Mouse (Mus musculus) forebrain, embryonic 15.5 days (tissue): ENCODE measurements at regions not wholly inside any gene's neighbourhood (a gene's known extent, or its start where the extent isn't known, plus 50 kb on each side); places are given as distances from the start of the nearest gene placed in this dataset.

Source experiments
- ATAC-seq: fragments of 200-750 bp; cut with Nextera tagmentation; replicated peaks from 2 replicates; pipeline ENCODE4 v1.8.0; 2017; ENCODE audit warnings: mild to moderate bottlenecking, moderate TSS enrichment, moderate library complexity
- H3K27ac ChIP-seq: fragments of 300-500 bp; sonication (generic); replicated peaks from 2 replicates; pipeline ENCODE4 v1.5.1; 2015; ENCODE audit warnings: mild to moderate bottlenecking, inconsistent platforms
- H3K27me3 ChIP-seq: fragments of 300-500 bp; sonication (generic); 2 replicates; pipeline ENCODE4 v1.6.1; 2015; ENCODE audit warnings: inconsistent platforms
- H3K36me3 ChIP-seq: fragments of 300-500 bp; sonication (generic); 2 replicates; pipeline ENCODE4 v1.6.1; 2015; ENCODE audit warnings: mild to moderate bottlenecking, inconsistent platforms
- H3K4me1 ChIP-seq: fragments of 300-500 bp; sonication (generic); 2 replicates; pipeline ENCODE4 v1.6.1; 2015; ENCODE audit warnings: inconsistent platforms
- H3K4me2 ChIP-seq: fragments of 300-500 bp; sonication (generic); replicated peaks from 2 replicates; pipeline ENCODE4 v1.6.1; 2015; ENCODE audit warnings: mild to moderate bottlenecking, inconsistent platforms
- H3K4me3 ChIP-seq: fragments of 300-500 bp; sonication (generic); 2 replicates; pipeline ENCODE4 v1.5.1; 2015; ENCODE audit warnings: mild to moderate bottlenecking, inconsistent platforms
- H3K9ac ChIP-seq: fragments of 300-500 bp; sonication (generic); replicated peaks from 2 replicates; pipeline ENCODE4 v1.6.1; 2015; ENCODE audit warnings: mild to moderate bottlenecking, inconsistent platforms
- H3K9me3 ChIP-seq: fragments of 300-500 bp; sonication (generic); 2 replicates; pipeline ENCODE4 v1.6.1; 2016; ENCODE audit warnings: inconsistent platforms
- WGBS: fragments of 180-500 bp; shearing (Covaris S2); methylation state at CpG from one replicate; pipeline ENCODE4 v1.1.7; 2015; ENCODE audit warnings: mixed read lengths; 5-methylcytosine and 5-hydroxymethylcytosine counted together

GRCm38 (mm10) chr2:116974152-116974551 is 95.7 kb downstream of the Tmco5 start:
- Histone ChIP-seq H3K4me1 (peaks cover 42% of the 10 kb centered on the region), H3K4me2 (no peak overlapping the region), H3K27me3 (no peaks in the 10 kb centered on the region), H3K36me3 (no peaks in the 10 kb centered on the region), H3K27ac (peak overlapping the region; percentile 96), H3K4me3 (no peak overlapping the region), H3K9ac (no peak overlapping the region), H3K9me3 (no peaks in the 10 kb centered on the region)
- WGBS = 67% methylated on average over 9 of the region's 9 CpGs
- no peak for ATAC-seq

DNA sequence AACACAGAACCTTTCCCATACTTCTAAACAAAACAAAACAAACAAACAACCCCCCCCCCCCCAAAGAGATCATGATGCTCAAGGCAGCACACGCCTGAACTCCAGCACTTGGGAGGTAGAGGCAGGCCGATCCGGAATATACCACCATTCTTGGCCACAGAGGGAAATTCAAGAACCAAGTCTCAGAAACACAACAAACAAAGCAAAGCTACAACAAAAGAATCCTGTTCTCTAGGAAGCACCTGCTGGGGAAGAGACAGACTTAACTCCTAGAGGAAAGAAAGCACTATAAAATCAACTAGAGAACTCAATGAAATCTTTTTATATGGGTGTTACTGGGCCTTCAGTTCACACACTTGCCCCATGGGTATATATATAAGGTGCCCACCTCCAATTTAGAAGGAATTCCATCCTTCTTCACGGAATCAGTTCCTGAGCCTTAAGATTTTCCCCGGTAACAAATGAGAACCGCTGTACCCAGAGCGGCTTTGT is 96.1 kb downstream of the Tmco5 start:
- H3K9me3 ChIP-seq = no peaks in the 10 kb centered on the region
- peak overlapping the region; percentile 70 for H3K4me3 ChIP-seq
- H3K4me1 ChIP-seq = peaks cover 42% of the 10 kb centered on the region
- ATAC-seq = no peak
- no peaks in the 10 kb centered on the region for H3K27me3 ChIP-seq
- H3K9ac ChIP-seq = no peak overlapping the region
- 14% methylated on average over 7 of the region's 7 CpGs for WGBS
- H3K4me2 ChIP-seq = peak overlapping the region; percentile 85
- no peaks in the 10 kb centered on the region for H3K36me3 ChIP-seq
- peak overlapping the region; percentile 96 for H3K27ac ChIP-seq

GRCm38 (mm10) chr2:116975091-116975600 is 96.7 kb downstream of the Tmco5 start:
- Histone ChIP-seq H3K27ac (peak overlapping the region; percentile 96), H3K4me2 (peak overlapping the region; percentile 85), H3K36me3 (no peaks in the 10 kb centered on the region), H3K27me3 (no peaks in the 10 kb centered on the region), H3K4me1 (peaks cover 48% of the 10 kb centered on the region), H3K9me3 (no peaks in the 10 kb centered on the region), H3K9ac (peak overlapping the region; percentile 90), H3K4me3 (peak overlapping the region; percentile 70)
- under 1% methylated on average over 14 of the region's 14 CpGs for WGBS
- ATAC-seq = peak; percentile 39

DNA sequence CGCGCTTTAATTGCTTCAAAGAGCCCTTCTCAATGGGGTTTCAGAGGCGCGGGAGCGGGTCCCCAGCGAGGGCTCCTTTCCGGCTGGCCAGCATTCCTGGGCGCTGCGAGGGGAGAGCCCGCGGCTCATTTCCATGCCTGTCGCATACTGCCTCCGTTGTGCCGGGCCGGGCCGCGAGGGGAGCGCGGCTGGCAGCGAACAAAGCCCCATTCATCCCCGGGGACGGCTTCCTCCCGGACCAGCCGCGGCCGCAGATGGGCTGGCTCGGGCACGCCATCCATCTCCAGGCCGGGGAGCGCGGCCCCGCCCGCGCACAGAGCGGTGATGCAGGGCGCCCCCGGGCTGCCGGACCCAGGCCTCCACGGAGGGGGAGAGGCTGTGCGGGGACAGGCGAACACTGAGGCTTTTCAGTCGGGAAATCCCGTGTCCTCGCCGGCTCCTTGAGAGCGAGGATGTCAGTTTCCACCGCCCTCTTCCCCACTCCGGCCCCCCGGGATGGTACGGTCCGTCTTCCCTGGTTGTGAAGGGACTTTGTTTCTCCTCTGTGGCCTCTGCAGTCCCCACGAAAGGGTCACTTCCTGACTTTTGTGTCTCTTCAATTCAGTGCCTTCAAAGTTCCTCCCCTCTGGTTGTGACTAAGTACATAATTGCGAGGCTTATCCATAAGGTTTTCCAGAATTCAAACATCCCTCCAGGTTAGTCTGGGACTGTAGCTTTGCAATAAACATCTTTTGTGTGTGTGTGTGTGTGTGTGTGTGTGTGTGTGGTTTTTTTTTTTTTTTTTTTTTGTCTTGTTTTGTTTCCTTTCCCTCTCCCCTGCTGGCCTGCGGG is 97.3 kb downstream of the Tmco5 start:
- peak; percentile 93 for ATAC-seq
- Histone ChIP-seq H3K4me1 (peaks cover 49% of the 10 kb centered on the region), H3K27me3 (no peaks in the 10 kb centered on the region), H3K4me3 (peak overlapping the region; percentile 70), H3K36me3 (no peaks in the 10 kb centered on the region), H3K27ac (peak overlapping the region; percentile 96), H3K9ac (peak overlapping the region; percentile 90), H3K9me3 (no peaks in the 10 kb centered on the region), H3K4me2 (peak overlapping the region; percentile 85)
- 0% methylated on average over 53 of the region's 54 CpGs for WGBS

GRCm38 (mm10) chr2:116976432-116976750 is 97.9 kb downstream of the Tmco5 start:
- no peak for ATAC-seq
- H3K27ac ChIP-seq = peak overlapping the region; percentile 96
- H3K27me3 ChIP-seq = no peaks in the 10 kb centered on the region
- no peaks in the 10 kb centered on the region for H3K9me3 ChIP-seq
- WGBS = 2% methylated on average over 7 of the region's 7 CpGs
- H3K36me3 ChIP-seq = no peaks in the 10 kb centered on the region
- H3K9ac ChIP-seq = peak overlapping the region; percentile 90; the same call in 1 of the 2 replicates
- peak overlapping the region; percentile 70 for H3K4me3 ChIP-seq
- H3K4me1 ChIP-seq = peaks cover 49% of the 10 kb centered on the region
- H3K4me2 ChIP-seq = peak overlapping the region; percentile 85

DNA sequence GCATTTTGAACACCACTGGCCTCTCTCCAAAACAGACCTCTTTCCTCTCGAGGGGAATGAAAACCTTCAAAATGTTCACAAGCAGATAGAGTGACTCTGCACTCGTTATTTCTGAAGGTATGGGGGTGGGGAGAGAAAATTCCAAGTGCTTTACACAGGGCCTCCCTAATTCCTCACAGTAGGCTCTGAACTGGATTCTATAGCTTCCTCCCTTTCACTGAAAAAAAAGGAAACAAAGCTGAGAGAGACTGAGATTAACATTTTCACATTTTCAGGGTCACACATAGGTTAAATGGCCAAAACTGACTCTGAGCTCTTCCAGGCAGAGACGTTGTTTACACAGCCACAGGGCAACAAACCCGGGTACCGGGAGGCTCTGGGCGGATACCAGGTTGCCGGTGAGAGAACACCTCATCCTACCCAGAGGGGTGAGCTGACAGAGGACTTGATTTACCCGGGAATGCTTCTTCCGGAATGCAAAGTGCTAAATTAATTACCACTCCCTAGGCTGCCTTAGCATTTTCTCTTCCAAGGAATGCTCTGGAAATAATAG is 98.5 kb downstream of the Tmco5 start:
- no peaks in the 10 kb centered on the region for H3K27me3 ChIP-seq
- no peak overlapping the region for H3K4me2 ChIP-seq
- ATAC-seq = no peak
- no peak overlapping the region for H3K4me3 ChIP-seq
- peaks cover 46% of the 10 kb centered on the region for H3K4me1 ChIP-seq
- H3K9me3 ChIP-seq = no peaks in the 10 kb centered on the region
- H3K27ac ChIP-seq = peak overlapping the region; percentile 96
- H3K9ac ChIP-seq = no peak overlapping the region; the same call in 1 of the 2 replicates
- WGBS = 9% methylated on average over 9 of the region's 9 CpGs
- H3K36me3 ChIP-seq = no peaks in the 10 kb centered on the region

DNA sequence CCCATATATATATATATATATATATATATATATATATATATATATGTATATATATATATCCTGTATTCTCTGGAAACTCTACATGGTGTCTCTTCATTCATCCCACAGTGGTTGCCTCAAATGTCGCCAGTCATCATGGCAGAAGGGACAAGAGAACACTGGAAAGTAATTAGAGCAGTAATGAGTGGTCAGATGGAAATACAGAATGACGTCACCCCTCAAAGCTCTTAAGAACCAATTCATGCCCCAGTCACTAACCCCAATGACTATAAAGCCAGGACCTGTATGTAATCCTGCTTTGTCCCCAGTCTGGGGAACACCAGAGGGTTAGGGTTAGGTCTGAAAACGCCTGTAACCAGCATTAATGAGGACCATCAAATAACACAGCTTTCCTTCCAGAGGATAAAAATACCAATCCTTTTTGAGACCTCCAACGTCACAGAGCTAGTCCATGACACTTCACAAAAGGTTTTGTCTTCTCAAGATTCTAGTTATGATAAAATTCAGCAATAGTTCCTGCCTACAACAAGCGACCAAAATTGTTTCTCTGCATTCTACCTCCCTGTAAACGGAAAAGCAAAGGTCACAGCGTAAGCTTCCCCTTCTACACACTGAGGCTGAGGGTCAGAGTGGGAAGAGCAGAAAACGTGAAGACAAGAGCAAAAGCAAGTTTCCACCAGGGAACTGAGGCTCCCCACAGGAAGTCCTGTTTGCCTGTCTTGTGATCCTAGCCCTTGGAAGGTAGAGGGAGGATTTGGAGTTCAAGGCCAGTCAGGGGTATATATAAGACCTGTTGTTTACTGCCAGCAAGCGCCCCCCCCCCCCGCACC is 99.5 kb downstream of the Tmco5 start:
- Histone ChIP-seq H3K27me3 (no peaks in the 10 kb centered on the region), H3K9me3 (no peaks in the 10 kb centered on the region), H3K4me2 (no peak overlapping the region), H3K27ac (no peak overlapping the region), H3K36me3 (no peaks in the 10 kb centered on the region), H3K4me3 (no peak overlapping the region), H3K9ac (no peak overlapping the region), H3K4me1 (peaks cover 37% of the 10 kb centered on the region)
- ATAC-seq = no peak
- WGBS = 41% methylated on average over 10 of the region's 10 CpGs

- H3K36me3 ChIP-seq = no peaks in the 10 kb centered on the region
- no peak overlapping the region for H3K4me2 ChIP-seq
- no peaks in the 10 kb centered on the region for H3K27me3 ChIP-seq
- no peak overlapping the region for H3K9ac ChIP-seq
- no peak overlapping the region for H3K27ac ChIP-seq
- peaks cover 36% of the 10 kb centered on the region for H3K4me1 ChIP-seq
- WGBS = 60% methylated on average over 4 of the region's 4 CpGs
- no peak for ATAC-seq
- no peaks in the 10 kb centered on the region for H3K9me3 ChIP-seq
- H3K4me3 ChIP-seq = no peak overlapping the region
Measured at GRCm38 (mm10) chr2:116978809-116979208, 100.3 kb downstream of the Tmco5 start.

DNA sequence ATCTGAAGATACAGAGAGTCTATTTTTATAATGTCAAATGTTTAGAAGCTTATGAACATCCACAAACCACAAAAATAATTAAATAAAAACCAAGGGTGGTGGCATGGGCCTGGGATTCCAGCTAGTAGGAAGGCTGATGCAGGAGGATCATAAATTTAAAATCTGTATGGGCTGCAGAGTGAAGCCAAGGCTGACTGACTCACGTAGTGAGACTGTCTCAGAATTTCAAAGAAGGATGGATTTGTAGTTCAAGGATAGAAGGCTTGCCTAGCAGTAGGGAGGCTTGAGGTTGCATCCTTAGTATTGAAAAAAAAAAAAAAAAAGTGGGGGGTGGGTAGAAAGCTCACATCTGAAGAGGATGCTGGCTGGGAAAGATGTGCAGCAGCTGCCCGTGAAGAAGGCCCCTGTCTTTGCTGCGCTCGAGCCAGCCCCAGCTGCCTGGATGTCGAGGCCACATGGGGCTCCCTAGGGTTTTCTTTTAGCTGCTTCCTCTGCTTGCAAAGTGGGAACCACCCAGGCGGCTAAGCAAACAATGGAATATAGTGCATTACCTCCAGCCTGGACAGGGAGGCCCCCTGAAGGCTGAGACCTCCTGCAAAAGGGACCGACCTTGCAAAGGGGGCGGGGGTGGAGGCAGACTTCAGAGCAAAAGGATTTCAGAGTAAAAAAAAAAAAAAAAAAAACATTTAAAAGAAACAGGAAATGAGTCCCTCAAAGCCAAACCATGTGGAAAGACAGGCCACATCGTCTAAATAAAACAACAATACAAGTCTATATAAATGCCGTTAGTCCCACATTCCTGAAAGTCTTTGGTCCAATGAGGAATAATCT is 101.3 kb downstream of the Tmco5 start:
- Histone ChIP-seq H3K9me3 (no peaks in the 10 kb centered on the region), H3K36me3 (no peaks in the 10 kb centered on the region), H3K27ac (no peak overlapping the region), H3K27me3 (no peaks in the 10 kb centered on the region), H3K9ac (no peak overlapping the region), H3K4me1 (peaks cover 29% of the 10 kb centered on the region), H3K4me2 (no peak overlapping the region), H3K4me3 (no peak overlapping the region)
- WGBS = 4% methylated on average over 10 of the region's 10 CpGs
- no peak for ATAC-seq

- 51% methylated on average over 5 of the region's 5 CpGs for WGBS
- peaks cover 23% of the 10 kb centered on the region for H3K4me1 ChIP-seq
- no peak overlapping the region for H3K4me3 ChIP-seq
- no peaks in the 10 kb centered on the region for H3K27me3 ChIP-seq
- ATAC-seq = no peak
- no peak overlapping the region for H3K4me2 ChIP-seq
- H3K9ac ChIP-seq = no peak overlapping the region
- no peaks in the 10 kb centered on the region for H3K36me3 ChIP-seq
- no peak overlapping the region for H3K27ac ChIP-seq
- H3K9me3 ChIP-seq = no peaks in the 10 kb centered on the region
Measured at GRCm38 (mm10) chr2:116980692-116981091, 102.2 kb downstream of the Tmco5 start.

- Histone ChIP-seq H3K9me3 (no peaks in the 10 kb centered on the region), H3K4me3 (no peak overlapping the region), H3K27ac (no peak overlapping the region), H3K27me3 (no peaks in the 10 kb centered on the region), H3K4me2 (no peak overlapping the region), H3K36me3 (no peaks in the 10 kb centered on the region), H3K9ac (no peak overlapping the region), H3K4me1 (peaks cover 7% of the 10 kb centered on the region; the same call in 1 of the 2 replicates)
- ATAC-seq = no peak
- WGBS = 93% methylated on average over 5 of the region's 5 CpGs
Measured at GRCm38 (mm10) chr2:116983351-116983750, 104.9 kb downstream of the Tmco5 start.
